Mouse (Mus musculus): Measurements from ENCODE around the gene Mok.

The Mok gene

GRCm38 (mm10) chr12:110770479-110771247 is 70.1 kb downstream of the Mok start:
- no peak for DNase-seq (ENCODE audit: low spot score in 2 of 2)

- no peak for DNase-seq (ENCODE audit: low spot score in 2 of 2)
Measured at GRCm38 (mm10) chr12:110769660-110770297, 71.0 kb downstream of the Mok start.

GRCm38 (mm10) chr12:110768562-110768961 is 72.2 kb downstream of the Mok start:
- DNase-seq (ENCODE audit: low spot score in 2 of 2), result no peak

- no peak for DNase-seq (ENCODE audit: low spot score in 2 of 2)
Measured at GRCm38 (mm10) chr12:110764531-110764930, 76.2 kb downstream of the Mok start.

GRCm38 (mm10) chr12:110762321-110762720 is 78.4 kb downstream of the Mok start:
- no peak for DNase-seq (ENCODE audit: low spot score in 2 of 2)

GRCm38 (mm10) chr12:110758932-110759331 is 81.8 kb downstream of the Mok start:
- no peak for DNase-seq (ENCODE audit: low spot score in 2 of 2)
